Mouse (Mus musculus) hindbrain, embryonic 15.5 days (tissue): ENCODE measurements around the gene Muc4. TPM values are rescaled to one million over a fixed set of nuclear protein-coding genes. Genes with fewer than 3 reads are reported as not detected.

Source experiments
- ATAC-seq: fragments of 200-750 bp; cut with Nextera tagmentation; 2 replicates; pipeline ENCODE4 v1.8.0; 2017; ENCODE audit warnings: low read depth, moderate number of reproducible peaks, moderate TSS enrichment; ENCODE audit not compliant: low FRiP score
- H3K27ac ChIP-seq: fragments of 300-500 bp; sonication (generic); replicated peaks from 2 replicates; pipeline ENCODE4 v1.5.1; 2015; ENCODE audit warnings: mild to moderate bottlenecking, inconsistent platforms
- H3K27me3 ChIP-seq: fragments of 300-500 bp; sonication (generic); 2 replicates; pipeline ENCODE4 v1.6.1; 2015; ENCODE audit warnings: control low read depth, inconsistent platforms
- H3K36me3 ChIP-seq: fragments of 300-500 bp; sonication (generic); 2 replicates; pipeline ENCODE4 v1.6.1; 2015; ENCODE audit warnings: control low read depth, inconsistent platforms
- H3K4me1 ChIP-seq: fragments of 300-500 bp; sonication (generic); replicated peaks from 2 replicates; pipeline ENCODE4 v1.6.1; 2015; ENCODE audit warnings: control low read depth, inconsistent platforms
- H3K4me2 ChIP-seq: fragments of 300-500 bp; sonication (generic); 2 replicates; pipeline ENCODE4 v1.6.1; 2015; ENCODE audit warnings: moderate library complexity, mild to moderate bottlenecking, inconsistent platforms
- H3K4me3 ChIP-seq: fragments of 300-500 bp; sonication (generic); 2 replicates; pipeline ENCODE4 v1.5.1; 2015; ENCODE audit warnings: mild to moderate bottlenecking, inconsistent platforms
- H3K9ac ChIP-seq: fragments of 300-500 bp; sonication (generic); 2 replicates; pipeline ENCODE4 v1.6.1; 2015; ENCODE audit warnings: inconsistent platforms
- H3K9me3 ChIP-seq: fragments of 300-500 bp; sonication (generic); 2 replicates; pipeline ENCODE4 v1.6.1; 2016; ENCODE audit warnings: control low read depth, inconsistent platforms
- WGBS: fragments of 180-500 bp; shearing (Covaris S2); methylation state at CpG from one replicate; pipeline ENCODE4 v1.1.7; 2015; 5-methylcytosine and 5-hydroxymethylcytosine counted together
- polyA plus RNA-seq: library from polyadenylated mRNA; unstranded; fragments of >200 nt; fragmentation: Nextera tagmentation; extraction: Ambion mirVana; gene quantifications from 2 replicates; pipeline ENCODE4 v1.2.1, GENCODE M21; 2015

The Muc4 gene
- not detected in 2 replicates for polyA plus RNA-seq

GRCm38 (mm10) chr16:32735586-32735985 is at the start of gene Muc4:
TSS of gene Muc4 (plus strand) at chr16:32735886.
- H3K27me3 ChIP-seq, result no peaks in the 10 kb centered on the region
- no peaks in the 10 kb centered on the region for H3K36me3 ChIP-seq
- no peaks in the 10 kb centered on the region for H3K9me3 ChIP-seq
- no peaks in the 10 kb centered on the region for H3K4me1 ChIP-seq
- H3K4me3 ChIP-seq, result no peak within 1 kb of the TSS
- no peak within 1 kb of the TSS for H3K4me2 ChIP-seq
- no peak within 1 kb of the TSS for H3K9ac ChIP-seq
- no peak for ATAC-seq
- no peak within 1 kb of the TSS for H3K27ac ChIP-seq
- 97% methylated on average over 2 of the region's 2 CpGs for WGBS

DNA sequence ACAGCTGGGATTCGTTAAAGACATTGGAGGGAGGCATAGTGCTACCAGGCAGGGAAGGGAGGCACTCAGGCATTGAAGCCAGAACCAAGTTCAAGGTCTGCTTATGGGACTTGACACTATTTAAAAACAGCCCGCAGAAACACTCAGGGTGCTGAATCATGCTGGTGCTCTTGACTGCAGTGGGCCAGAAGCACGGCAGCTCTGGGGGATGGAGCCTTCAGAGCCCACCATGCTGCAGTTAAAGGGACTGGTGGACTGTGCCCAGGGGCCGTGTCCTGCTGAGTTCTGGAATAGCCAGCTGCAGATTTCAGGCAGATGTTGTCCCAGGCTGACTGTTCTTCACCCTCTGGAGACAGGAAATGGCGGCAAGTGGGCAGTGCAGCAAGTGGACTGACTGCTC is 49.7 kb upstream of the Muc4 start:
- Histone ChIP-seq H3K4me2 (no peak overlapping the region), H3K9me3 (no peaks in the 10 kb centered on the region), H3K9ac (no peak overlapping the region), H3K4me3 (no peak overlapping the region), H3K27me3 (no peaks in the 10 kb centered on the region), H3K36me3 (peaks cover 14% of the 10 kb centered on the region; the same call in 1 of the 2 replicates), H3K4me1 (no peaks in the 10 kb centered on the region), H3K27ac (no peak overlapping the region)
- no peak for ATAC-seq
- 73% methylated on average over 5 of the region's 5 CpGs for WGBS

- Histone ChIP-seq H3K4me2 (no peak overlapping the region), H3K36me3 (peaks cover 7% of the 10 kb centered on the region; the same call in 1 of the 2 replicates), H3K9ac (no peak overlapping the region), H3K27ac (no peak overlapping the region), H3K9me3 (no peaks in the 10 kb centered on the region), H3K4me1 (no peaks in the 10 kb centered on the region), H3K4me3 (no peak overlapping the region), H3K27me3 (no peaks in the 10 kb centered on the region)
- no peak for ATAC-seq
- 76% methylated on average over 5 of the region's 5 CpGs for WGBS
Measured at GRCm38 (mm10) chr16:32687221-32687620, 48.5 kb upstream of the Muc4 start.

GRCm38 (mm10) chr16:32688770-32689169 is 46.9 kb upstream of the Muc4 start:
- WGBS, result 46% methylated on average over 4 of the region's 4 CpGs
- no peaks in the 10 kb centered on the region for H3K9me3 ChIP-seq
- no peak overlapping the region for H3K9ac ChIP-seq

GRCm38 (mm10) chr16:32689501-32689900 is 46.2 kb upstream of the Muc4 start:
- Histone ChIP-seq H3K4me2 (no peak overlapping the region), H3K36me3 (no peaks in the 10 kb centered on the region), H3K4me1 (no peaks in the 10 kb centered on the region), H3K9me3 (no peaks in the 10 kb centered on the region), H3K4me3 (no peak overlapping the region), H3K27me3 (no peaks in the 10 kb centered on the region), H3K27ac (no peak overlapping the region), H3K9ac (no peak overlapping the region)
- ATAC-seq, result no peak
- 7% methylated on average over 9 of the region's 9 CpGs for WGBS

More at GRCm38 (mm10) chr16:32688770-32689169, 46.9 kb upstream of the Muc4 start:
- Histone ChIP-seq H3K4me1 (no peaks in the 10 kb centered on the region), H3K36me3 (no peaks in the 10 kb centered on the region), H3K4me2 (no peak overlapping the region), H3K27me3 (no peaks in the 10 kb centered on the region), H3K4me3 (no peak overlapping the region), H3K27ac (no peak overlapping the region)
- no peak for ATAC-seq

GRCm38 (mm10) chr16:32696841-32697464 is 38.7 kb upstream of the Muc4 start:
- Histone ChIP-seq H3K36me3 (no peaks in the 10 kb centered on the region), H3K4me3 (no peak overlapping the region)
- WGBS, result 46% methylated on average over 7 of the region's 7 CpGs

DNA sequence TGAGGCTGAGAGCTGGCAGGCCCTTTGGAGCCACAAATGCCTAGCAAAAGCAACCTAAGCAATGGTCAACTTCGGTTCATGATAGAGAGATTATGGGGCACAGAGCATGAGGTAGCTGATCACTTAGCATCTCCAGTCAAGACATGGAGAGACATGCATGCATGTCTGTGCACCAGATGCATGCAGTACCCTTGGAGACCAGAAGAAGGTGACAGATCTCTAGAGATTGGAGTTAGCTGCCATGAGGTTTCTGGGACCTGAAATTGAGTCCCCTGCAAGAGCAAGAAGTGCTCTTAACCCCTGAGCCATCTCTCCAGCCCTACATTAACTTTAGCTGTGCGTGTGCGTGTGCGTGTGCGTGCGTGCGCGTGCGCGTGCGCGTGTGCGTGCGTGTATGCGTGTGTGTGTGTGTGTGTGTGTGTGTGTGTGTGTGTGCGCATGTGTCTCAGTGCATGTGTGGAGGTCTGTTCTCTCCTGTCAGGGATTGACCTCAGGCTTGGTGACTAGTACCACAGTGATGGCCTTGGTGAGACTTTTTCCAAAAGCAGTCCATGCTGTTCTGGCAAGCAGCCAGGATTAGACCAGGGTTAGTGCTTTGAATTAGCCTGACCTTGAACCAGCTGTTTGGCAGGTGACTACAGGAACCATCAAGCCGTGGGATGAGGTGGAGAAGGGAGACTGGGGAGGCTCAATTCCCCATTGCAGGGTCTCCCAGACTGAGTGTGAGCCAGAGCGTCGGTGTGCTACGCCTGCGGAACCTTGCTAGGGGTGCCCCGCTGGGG is 37.8 kb upstream of the Muc4 start:
- Histone ChIP-seq H3K4me2 (no peak overlapping the region), H3K36me3 (no peaks in the 10 kb centered on the region), H3K9me3 (no peaks in the 10 kb centered on the region), H3K4me1 (no peaks in the 10 kb centered on the region), H3K27me3 (no peaks in the 10 kb centered on the region), H3K4me3 (no peak overlapping the region), H3K27ac (no peak overlapping the region), H3K9ac (no peak overlapping the region)
- 90% methylated on average over 22 of the region's 22 CpGs for WGBS
- no peak for ATAC-seq

More at GRCm38 (mm10) chr16:32696841-32697464, 38.7 kb upstream of the Muc4 start:
- no peaks in the 10 kb centered on the region for H3K9me3 ChIP-seq
- ATAC-seq, result no peak
- H3K4me1 ChIP-seq, result no peaks in the 10 kb centered on the region
- no peak overlapping the region for H3K4me2 ChIP-seq
- no peak overlapping the region for H3K27ac ChIP-seq
- H3K27me3 ChIP-seq, result no peaks in the 10 kb centered on the region
- H3K9ac ChIP-seq, result no peak overlapping the region

DNA sequence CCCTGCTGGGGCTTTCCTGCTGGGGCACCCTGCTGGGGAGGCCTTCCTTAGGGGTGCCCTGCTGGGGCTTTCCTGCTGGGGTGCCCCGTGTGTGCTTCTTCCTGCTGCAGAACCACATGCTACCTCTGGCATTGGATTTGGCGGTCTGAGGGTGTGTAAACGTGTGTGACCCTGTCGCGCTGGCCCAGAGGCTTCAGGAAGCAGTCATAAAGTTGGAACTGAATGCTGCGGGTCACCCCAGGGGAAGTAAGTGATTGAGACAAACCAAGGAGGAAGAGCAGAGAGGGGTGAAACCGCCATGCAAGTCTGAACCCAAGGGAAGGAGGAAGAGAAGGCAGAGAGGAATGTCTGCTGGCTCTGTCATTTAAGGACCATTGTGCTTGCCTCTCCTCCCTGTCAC is 37.1 kb upstream of the Muc4 start:
- no peak overlapping the region for H3K9ac ChIP-seq
- 43% methylated on average over 7 of the region's 7 CpGs for WGBS

GRCm38 (mm10) chr16:32703312-32703912 is 32.3 kb upstream of the Muc4 start:
- H3K27ac ChIP-seq, result no peak overlapping the region
- no peaks in the 10 kb centered on the region for H3K27me3 ChIP-seq
- no peak overlapping the region for H3K4me3 ChIP-seq
- H3K4me2 ChIP-seq, result no peak overlapping the region
- no peaks in the 10 kb centered on the region for H3K4me1 ChIP-seq
- 67% methylated on average over 9 of the region's 9 CpGs for WGBS
- H3K9ac ChIP-seq, result no peak overlapping the region
- ATAC-seq, result no peak
- no peaks in the 10 kb centered on the region for H3K9me3 ChIP-seq
- H3K36me3 ChIP-seq, result no peaks in the 10 kb centered on the region

More for the DNA sequence above, 37.1 kb upstream of the Muc4 start:
- no peak for ATAC-seq
- H3K27me3 ChIP-seq, result no peaks in the 10 kb centered on the region
- H3K27ac ChIP-seq, result no peak overlapping the region
- H3K4me2 ChIP-seq, result no peak overlapping the region
- H3K4me1 ChIP-seq, result no peaks in the 10 kb centered on the region
- H3K36me3 ChIP-seq, result no peaks in the 10 kb centered on the region
- no peak overlapping the region for H3K4me3 ChIP-seq
- no peaks in the 10 kb centered on the region for H3K9me3 ChIP-seq

DNA sequence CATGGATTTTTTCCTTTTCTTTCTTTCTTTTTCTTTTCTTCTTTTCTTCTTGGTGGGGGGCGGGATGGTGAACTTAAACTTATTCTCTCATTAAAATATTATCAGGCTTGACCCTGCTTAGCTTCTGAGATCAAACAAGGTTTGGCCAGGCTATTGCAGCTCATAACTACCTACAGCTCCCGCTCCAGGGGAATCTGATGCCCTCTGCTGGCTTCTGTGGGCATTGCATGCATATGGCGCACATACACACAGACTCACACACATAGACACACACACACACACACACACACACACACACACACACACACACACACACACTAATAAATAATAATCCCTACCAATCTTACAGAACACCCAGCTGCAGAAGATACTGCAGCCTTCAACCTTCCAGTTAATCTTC is 30.1 kb upstream of the Muc4 start:
- Histone ChIP-seq H3K4me3 (no peak overlapping the region), H3K27ac (no peak overlapping the region), H3K4me1 (no peaks in the 10 kb centered on the region), H3K27me3 (no peaks in the 10 kb centered on the region), H3K9ac (no peak overlapping the region), H3K4me2 (no peak overlapping the region), H3K36me3 (no peaks in the 10 kb centered on the region), H3K9me3 (no peaks in the 10 kb centered on the region)
- ATAC-seq, result no peak
- WGBS, result 98% methylated on average over 3 of the region's 3 CpGs

- no peaks in the 10 kb centered on the region for H3K9me3 ChIP-seq
Measured at GRCm38 (mm10) chr16:32707111-32707823, 28.4 kb upstream of the Muc4 start.

More at GRCm38 (mm10) chr16:32707111-32707823, 28.4 kb upstream of the Muc4 start:
- Histone ChIP-seq H3K36me3 (no peaks in the 10 kb centered on the region), H3K4me2 (no peak overlapping the region), H3K27ac (no peak overlapping the region), H3K4me3 (no peak overlapping the region), H3K4me1 (no peaks in the 10 kb centered on the region), H3K9ac (no peak overlapping the region), H3K27me3 (no peaks in the 10 kb centered on the region)
- no peak for ATAC-seq
- 75% methylated on average over 17 of the region's 17 CpGs for WGBS
